Mouse (Mus musculus) olfactory bulb, adult 2 months (tissue): Measurements from ENCODE around the gene Fam227b.

Experiments used
- CTCF ChIP-seq: fragments of 200-500 bp; IDR thresholded peaks from 2 replicates; pipeline ENCODE4 v1.5.1; 2012; ENCODE audit warnings: low read depth, mild to moderate bottlenecking, low read length, moderate library complexity; ENCODE audit not compliant: insufficient read depth
- POLR2A ChIP-seq: fragments of 200-500 bp; IDR thresholded peaks from 2 replicates; pipeline ENCODE4 v1.6.1; 2012; ENCODE audit warnings: mild to moderate bottlenecking, low read depth, low read length, moderate library complexity; ENCODE audit not compliant: insufficient read depth

DNA sequence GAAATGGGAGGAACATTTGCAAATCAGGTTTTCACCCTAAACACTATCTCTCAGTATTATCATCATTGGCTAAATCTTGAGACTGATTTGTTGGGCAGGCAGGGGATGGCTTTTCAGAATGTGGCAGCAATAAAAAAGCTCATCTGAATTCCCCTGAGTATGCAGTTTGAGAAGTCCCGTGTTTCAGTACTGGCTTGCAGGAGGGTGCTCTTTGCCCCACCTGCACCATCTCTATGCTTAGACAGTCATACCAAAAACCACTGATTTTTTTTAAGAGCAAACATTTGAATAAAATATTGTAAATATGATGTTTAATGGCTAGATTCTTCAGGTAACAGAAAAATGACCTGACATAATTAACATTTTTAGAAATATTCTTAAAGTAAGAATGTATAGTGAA is 82.1 kb downstream of the Fam227b start:
- no peak for TF ChIP-seq POLR2A
- no peak for TF ChIP-seq CTCF
